In the genomic region with DNA sequence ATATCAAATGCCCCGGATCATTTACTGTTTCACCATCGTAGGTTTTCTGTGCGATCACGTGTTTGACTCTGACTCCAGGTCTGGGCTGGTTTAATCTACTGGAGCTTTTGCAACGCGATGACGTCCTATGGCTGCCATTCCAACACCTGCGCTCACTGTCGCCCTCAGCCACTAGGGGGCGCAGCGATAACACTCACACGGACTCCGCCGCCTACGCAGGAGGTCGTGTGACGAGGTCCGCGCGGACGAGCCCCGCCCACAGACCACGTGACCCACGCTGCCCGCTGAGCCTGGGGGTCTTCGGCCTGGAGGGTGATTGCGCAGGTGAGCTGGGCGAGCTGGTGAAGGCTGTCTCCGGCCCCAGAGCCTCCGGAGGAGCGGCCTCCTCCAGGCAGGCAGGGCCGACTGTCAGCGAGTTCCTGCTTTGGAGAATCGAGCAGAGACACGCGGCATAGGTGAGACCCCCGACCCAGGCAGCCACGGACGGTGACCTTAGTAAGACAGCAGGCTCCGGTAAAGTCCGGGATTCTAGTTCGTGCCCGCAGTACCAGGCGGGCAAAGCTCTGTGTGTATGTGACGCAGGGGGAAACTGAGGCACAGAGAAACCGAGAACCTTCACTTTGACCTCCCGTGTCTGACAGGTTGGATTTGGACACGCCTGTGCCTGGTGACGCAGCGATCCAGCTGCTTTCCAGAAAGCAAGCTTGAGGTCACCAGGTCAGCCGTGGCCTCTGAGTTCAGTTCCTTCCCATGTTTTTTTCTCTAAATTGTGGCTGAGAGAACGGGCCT, we compare ENCODE assay signal across 8 mouse cellular contexts. TPM values are rescaled to one million over a fixed set of nuclear protein-coding genes. Genes with fewer than 3 reads are reported as not detected.
DNase-seq lines count a peak whose midpoint lies in the region; ATAC-seq lines count a peak whose summit lies in the region.

A gene (plus strand): TSS at position 120 of the 789 bp plus-strand sequence.

- peak within 1 kb of the TSS; percentile 87 for H3K9ac ChIP-seq in lung, embryonic 16.5 days (ENCODE audit: low read length)

- peaks cover 3% of the 10 kb centered on the region for H3K36me3 ChIP-seq in lung, embryonic 16.5 days (ENCODE audit: control insufficient read depth, insufficient read depth, low read length)

- no peaks in the 10 kb centered on the region for H3K9me3 ChIP-seq in lung, embryonic 16.5 days (ENCODE audit: control insufficient read depth, low read length)

- peak within 1 kb of the TSS; percentile 80 for H3K4me3 ChIP-seq in lung, embryonic 16.5 days (ENCODE audit: low read length)

- peak within 1 kb of the TSS; percentile 98 for H3K4me2 ChIP-seq in lung, embryonic 16.5 days (ENCODE audit: low read depth, low read length)

- 0 out of 2 replicates have a peak within 1 kb of the TSS, but pooled peaks have one; percentile 25 for H3K27ac ChIP-seq in lung, embryonic 16.5 days (ENCODE audit: low read length)

- WGBS in lung, embryonic 16.5 days, result 2% methylated on average over 52 of the region's 52 CpGs

- peak; percentile 95 to 98 for ATAC-seq in hematopoietic stem cell, adult 5-6 weeks (replicated peaks in 1 of 2; ENCODE audit: insufficient read depth in 1 of 2, low FRiP score in 2 of 2, low TSS enrichment in 1 of 2, low read depth in 1 of 2, poor library complexity in 2 of 2, severe bottlenecking in 2 of 2)
- peak; percentile 89 for ATAC-seq in lung, embryonic 16.5 days (ENCODE audit: low read depth)

- DNase-seq in MEL-GATA-1-ER (ENCODE audit: extremely low read depth, low read depth), result peak; percentile 75
- DNase-seq in cerebellum, adult 8-10 months, result peak; percentile 97
- DNase-seq in forelimb bud, embryonic 11.5 days (ENCODE audit: low read depth, low spot score), result peak; percentile 95
- peak; percentile 99 for DNase-seq in layer of hippocampus, adult 9-10 months (ENCODE audit: low spot score)
- peak; percentile 90 for DNase-seq in ovary, postnatal 10 days (ENCODE audit: low spot score)
- DNase-seq in thymus, postnatal 10 days (ENCODE audit: low spot score in 2 of 2), result peak; percentile 91 to 98

- no peaks in the 10 kb centered on the region for H3K27me3 ChIP-seq in lung, embryonic 16.5 days (ENCODE audit: control insufficient read depth, insufficient read depth, low read depth, low read length)

- H3K4me1 ChIP-seq in lung, embryonic 16.5 days (replicated peaks; ENCODE audit: control insufficient read depth, insufficient read depth, low read length), result peaks cover 17% of the 10 kb centered on the region

RNA-seq across cellular contexts. Expression of the gene that starts here (rescaled TPM):
- total RNA-seq in hematopoietic stem cell, adult 5-6 weeks (2017), result 24.5 and 39.6 TPM in 2 replicates
- 77.7 and 78.1 TPM in 2 replicates for polyA plus RNA-seq in lung, embryonic 16.5 days (2015; fragmentation: Nextera tagmentation; extraction: Ambion mirVana)

Comparison
In these comparisons a context has a peak if more than half of its experiments do, and no peak if none do; other contexts are left out.
1. Peak in every context shown above with its lines: DNase-seq, ATAC-seq, H3K4me3 ChIP-seq and H3K27ac ChIP-seq.